Mouse (Mus musculus) MEL (cell line): Measurements from ENCODE around the gene Cyth2. TPM values are rescaled to one million over a fixed set of nuclear protein-coding genes. Genes with fewer than 3 reads are reported as not detected.

ENCODE experiments used
- DNase-seq: peaks from one replicate; pipeline ENCODE4 v3.0.0; 2011; ENCODE audit warnings: low read depth, low spot score
- H3K27ac ChIP-seq: 2 replicates; pipeline ENCODE4 v1.5.1; 2012; ENCODE audit warnings: low read depth, mild to moderate bottlenecking, control low read depth, low read length, moderate library complexity; ENCODE audit not compliant: control insufficient read depth
- H3K27me3 ChIP-seq, 2 experiments: fragments of 150-350 bp in 1 of 2; sonication (generic) in 1 of 2; 2 replicates each; pipeline ENCODE4 v1.6.1; 2012; ENCODE audit warnings: low read length in 2 of 2, mild to moderate bottlenecking in 2 of 2, improper control_type of control experiment in 1 of 2, moderate library complexity in 1 of 2; ENCODE audit not compliant: insufficient read depth in 2 of 2, control insufficient read depth in 1 of 2
- H3K36me3 ChIP-seq, 2 experiments: 2 replicates each; pipeline ENCODE4 v1.6.1; 2012 to 2014; ENCODE audit warnings: low read length in 2 of 2, improper control_type of control experiment in 1 of 2, inconsistent platforms in 1 of 2, mild to moderate bottlenecking in 1 of 2; ENCODE audit not compliant: insufficient read depth in 2 of 2, control insufficient read depth in 1 of 2
- H3K4me1 ChIP-seq, 2 experiments: fragments of 150-350 bp in 1 of 2; sonication (generic) in 1 of 2; 2 replicates each; pipeline ENCODE4 v1.6.1; 2012; ENCODE audit warnings: low read length in 2 of 2, improper control_type of control experiment in 1 of 2, mild to moderate bottlenecking in 1 of 2; ENCODE audit not compliant: insufficient read depth in 2 of 2, control insufficient read depth in 1 of 2
- H3K4me3 ChIP-seq, 2 experiments: fragments of 150-350 bp in 1 of 2; sonication (generic) in 1 of 2; 2 replicates each; pipeline ENCODE4 v1.5.1; 2012; ENCODE audit warnings: low read depth in 2 of 2, low read length in 2 of 2, mild to moderate bottlenecking in 2 of 2, moderate library complexity in 2 of 2, control low read depth in 1 of 2, improper control_type of control experiment in 1 of 2; ENCODE audit not compliant: control insufficient read depth in 1 of 2, insufficient read depth in 1 of 2
- H3K79me2 ChIP-seq: 2 replicates; pipeline ENCODE4 v1.6.1; 2012; ENCODE audit warnings: mild to moderate bottlenecking, low read length, moderate library complexity; ENCODE audit not compliant: control insufficient read depth, poor library complexity, insufficient read depth
- H3K9ac ChIP-seq: 2 replicates; pipeline ENCODE4 v1.6.1; 2012; ENCODE audit warnings: low read depth, mild to moderate bottlenecking, control low read depth, low read length, moderate library complexity; ENCODE audit not compliant: control insufficient read depth, poor library complexity, severe bottlenecking
- H3K9me3 ChIP-seq: fragments of 150-350 bp; sonication (generic); replicated peaks from 2 replicates; pipeline ENCODE4 v1.6.1; 2012; ENCODE audit warnings: mild to moderate bottlenecking, low read length, improper control_type of control experiment, moderate library complexity; ENCODE audit not compliant: insufficient read depth
- BHLHE40 ChIP-seq: IDR thresholded peaks from 2 replicates; pipeline ENCODE4 v1.6.1; 2012; ENCODE audit warnings: low read depth, mild to moderate bottlenecking, inconsistent platforms, low read length, improper control_type of control experiment, borderline replicate concordance
- CHD1 ChIP-seq: IDR thresholded peaks from 2 replicates; pipeline ENCODE4 v1.6.1; 2012; ENCODE audit warnings: low read depth, mild to moderate bottlenecking, inconsistent platforms, low read length, improper control_type of control experiment
- CTCF ChIP-seq, 3 experiments: IDR thresholded peaks in 2 of 3; conservative IDR thresholded peaks in 1 of 3; 2 replicates each; pipeline ENCODE4 v1.5.1; 2011 to 2012; ENCODE audit warnings: low read length in 3 of 3, low read depth in 2 of 3, mild to moderate bottlenecking in 2 of 3, improper control_type of control experiment in 1 of 3, inconsistent platforms in 1 of 3, mixed read lengths in 1 of 3, moderate library complexity in 1 of 3; ENCODE audit not compliant: control insufficient read depth in 1 of 3, insufficient read depth in 1 of 3, poor library complexity in 1 of 3, severe bottlenecking in 1 of 3
- EP300 ChIP-seq, 2 experiments: IDR thresholded peaks; 2 replicates each; pipeline ENCODE4 v1.6.1; 2011; ENCODE audit warnings: improper control_type of control experiment in 2 of 2, low read length in 2 of 2, low read depth in 1 of 2, mild to moderate bottlenecking in 1 of 2
- ETS1 ChIP-seq: IDR thresholded peaks from 2 replicates; pipeline ENCODE4 v1.6.1; 2012; ENCODE audit warnings: low read depth, mild to moderate bottlenecking, inconsistent platforms, low read length, improper control_type of control experiment, moderate library complexity
- HCFC1 ChIP-seq: IDR thresholded peaks from 2 replicates; pipeline ENCODE4 v1.6.1; 2012; ENCODE audit warnings: low read depth, mild to moderate bottlenecking, inconsistent platforms, low read length, improper control_type of control experiment, moderate library complexity
- JUND ChIP-seq: IDR thresholded peaks from 2 replicates; pipeline ENCODE4 v1.6.1; 2011; ENCODE audit warnings: low read depth, mild to moderate bottlenecking, improper control_type of control experiment, low read length
- KAT2A ChIP-seq: conservative IDR thresholded peaks from 2 replicates; pipeline ENCODE4 v1.6.1; 2012; ENCODE audit warnings: low read depth, low read length, improper control_type of control experiment, inconsistent platforms
- MAFK ChIP-seq: IDR thresholded peaks from 2 replicates; pipeline ENCODE4 v1.6.1; 2011; ENCODE audit warnings: low read depth, mild to moderate bottlenecking, low read length, improper control_type of control experiment, borderline replicate concordance
- MAZ ChIP-seq: IDR thresholded peaks from 2 replicates; pipeline ENCODE4 v1.6.1; 2012; ENCODE audit warnings: low read depth, mild to moderate bottlenecking, inconsistent platforms, low read length, improper control_type of control experiment
- MXI1 ChIP-seq: IDR thresholded peaks from 2 replicates; pipeline ENCODE4 v1.6.1; 2011; ENCODE audit warnings: mild to moderate bottlenecking, low read depth, low read length, improper control_type of control experiment
- NELFE ChIP-seq: IDR thresholded peaks from 2 replicates; pipeline ENCODE4 v1.6.1; 2011; ENCODE audit warnings: low read depth, low read length, improper control_type of control experiment
- NRF1 ChIP-seq: IDR thresholded peaks from 2 replicates; pipeline ENCODE4 v1.6.1; 2014; ENCODE audit warnings: low read depth, mild to moderate bottlenecking, inconsistent platforms, low read length, improper control_type of control experiment, moderate library complexity; ENCODE audit not compliant: poor library complexity, insufficient read depth, severe bottlenecking
- POLR2A ChIP-seq, 2 experiments: IDR thresholded peaks; 2 replicates each; pipeline ENCODE4 v1.6.1; 2011 to 2012; ENCODE audit warnings: low read length in 2 of 2, mild to moderate bottlenecking in 2 of 2, control low read depth in 1 of 2, improper control_type of control experiment in 1 of 2, low read depth in 1 of 2, moderate library complexity in 1 of 2; ENCODE audit not compliant: control insufficient read depth in 1 of 2, insufficient read depth in 1 of 2, poor library complexity in 1 of 2
- POLR2AphosphoS2 ChIP-seq: IDR thresholded peaks from 2 replicates; pipeline ENCODE4 v1.6.1; 2011; ENCODE audit warnings: low read length, improper control_type of control experiment
- RCOR1 ChIP-seq: IDR thresholded peaks from 2 replicates; pipeline ENCODE4 v1.6.1; 2012; ENCODE audit warnings: low read depth, mild to moderate bottlenecking, inconsistent platforms, low read length, improper control_type of control experiment
- SMC3 ChIP-seq: IDR thresholded peaks from 2 replicates; pipeline ENCODE4 v1.6.1; 2011; ENCODE audit warnings: low read depth, low read length, improper control_type of control experiment
- TCF12 ChIP-seq: IDR thresholded peaks from 2 replicates; pipeline ENCODE4 v1.6.1; 2014; ENCODE audit warnings: low read depth, mild to moderate bottlenecking, inconsistent platforms, low read length, improper control_type of control experiment, moderate library complexity
- UBTF ChIP-seq: IDR thresholded peaks from 2 replicates; pipeline ENCODE4 v1.6.1; 2012; ENCODE audit warnings: low read depth, mild to moderate bottlenecking, inconsistent platforms, low read length, improper control_type of control experiment, moderate library complexity, borderline replicate concordance; ENCODE audit not compliant: insufficient read depth
- USF2 ChIP-seq, 2 experiments: IDR thresholded peaks; 2 replicates each; pipeline ENCODE4 v1.6.1; 2011 to 2012; ENCODE audit warnings: improper control_type of control experiment in 2 of 2, low read length in 2 of 2, borderline replicate concordance in 1 of 2, inconsistent platforms in 1 of 2, low read depth in 1 of 2, mild to moderate bottlenecking in 1 of 2; ENCODE audit not compliant: insufficient read depth in 1 of 2
- ZC3H11A ChIP-seq: IDR thresholded peaks from 2 replicates; pipeline ENCODE4 v1.6.1; 2012; ENCODE audit warnings: low read depth, mild to moderate bottlenecking, inconsistent platforms, low read length, improper control_type of control experiment
- ZMIZ1 ChIP-seq: IDR thresholded peaks from 2 replicates; pipeline ENCODE4 v1.6.1; 2012; ENCODE audit warnings: low read depth, mild to moderate bottlenecking, inconsistent platforms, low read length, improper control_type of control experiment, moderate library complexity
- ZNF384 ChIP-seq: IDR thresholded peaks from 2 replicates; pipeline ENCODE4 v1.6.1; 2012; ENCODE audit warnings: low read depth, mild to moderate bottlenecking, inconsistent platforms, low read length, improper control_type of control experiment
- polyA plus RNA-seq, 2 experiments: library from polyadenylated mRNA; stranded (reverse) in 1 of 2; unstranded in 1 of 2; fragments of >175 nt in 1 of 2; fragments of >200 nt in 1 of 2; gene quantifications; 2 replicates each; pipeline versions ENCODE4 v1.2.1 to v1.2.4; 2012; ENCODE audit warnings: low replicate concordance in 2 of 2, low read depth in 1 of 2; ENCODE audit not compliant: insufficient read length in 2 of 2, insufficient read depth in 1 of 2, missing spikeins in 1 of 2
- total RNA-seq: library from RNA; depleted of rRNA; stranded (reverse); fragments of 300-350 nt; gene quantifications from 2 replicates; pipeline ENCODE4 v1.2.3, GENCODE M21; 2012

Gene Cyth2
- total and polyA plus RNA-seq, 3 experiments, result 52.9 to 92.2 TPM; not detected in 1

- TF ChIP-seq BHLHE40, result peak; percentile 37; the same call in 1 of the 2 replicates
- no peak for TF ChIP-seq ZMIZ1
- no peak for TF ChIP-seq CHD1
- no peak for TF ChIP-seq ZNF384
- TF ChIP-seq ETS1, result no peak
- TF ChIP-seq KAT2A, result no peak
- no peak for TF ChIP-seq POLR2AphosphoS2
- TF ChIP-seq ZC3H11A, result no peak
- TF ChIP-seq RCOR1, result no peak
- TF ChIP-seq MAFK, result no peak
- no peak for TF ChIP-seq JUND
- no peak for TF ChIP-seq UBTF
- TF ChIP-seq USF2 (IDR thresholded peaks at IDR 0.05; ENCODE audit: borderline replicate concordance in 1 of 2, insufficient read depth in 1 of 2, low read depth in 1 of 2, low read length in 2 of 2), result peak; percentile 48 to 73; a peak in 3 of 4 replicates
- TF ChIP-seq CTCF (IDR thresholded peaks at IDR 0.05 in 2 of 3, conservative IDR thresholded peaks at IDR 0.05 in 1 of 3; ENCODE audit: control insufficient read depth in 1 of 3, insufficient read depth in 1 of 3, low read depth in 2 of 3, low read length in 3 of 3, poor library complexity in 1 of 3, severe bottlenecking in 1 of 3), result no peak
- no peak for TF ChIP-seq POLR2A (IDR thresholded peaks at IDR 0.05; ENCODE audit: control insufficient read depth in 1 of 2, insufficient read depth in 1 of 2, low read depth in 1 of 2, low read length in 2 of 2, poor library complexity in 1 of 2)
- no peak for TF ChIP-seq NRF1
- TF ChIP-seq MAZ, result no peak
- TF ChIP-seq TCF12, result peak; percentile 74
- TF ChIP-seq, all 39 proteins: peak for 7
Measured at GRCm38 (mm10) chr7:45796950-45797349, 17.4 kb downstream of the Cyth2 start (continued).

- H3K9me3 ChIP-seq, result no peaks in the 10 kb centered on the region
- H3K27ac ChIP-seq, result no peak overlapping the region
- H3K36me3 ChIP-seq, result peaks cover 0 to 4% of the 10 kb centered on the region in 2 experiments; a peak in 1 of 4 replicates
- no peak overlapping the region for H3K4me3 ChIP-seq
- no peak overlapping the region for H3K9ac ChIP-seq
- H3K79me2 ChIP-seq, result no peaks in the 10 kb centered on the region
- peaks cover 7 to 13% of the 10 kb centered on the region in 2 experiments; a peak in 3 of 4 replicates for H3K4me1 ChIP-seq
- no peak for TF ChIP-seq NELFE
- TF ChIP-seq MXI1, result no peak
- no peak for TF ChIP-seq CTCF (IDR thresholded peaks at IDR 0.05 in 2 of 3, conservative IDR thresholded peaks at IDR 0.05 in 1 of 3; ENCODE audit: control insufficient read depth in 1 of 3, insufficient read depth in 1 of 3, low read depth in 2 of 3, low read length in 3 of 3, poor library complexity in 1 of 3, severe bottlenecking in 1 of 3)
- no peak for TF ChIP-seq HCFC1
- TF ChIP-seq TCF12, result no peak
- no peak for TF ChIP-seq ZNF384
- TF ChIP-seq EP300 (IDR thresholded peaks at IDR 0.05; ENCODE audit: low read depth in 1 of 2, low read length in 2 of 2), result no peak
- no peak for TF ChIP-seq CHD1
- no peak for TF ChIP-seq SMC3
- no peak for DNase-seq
- H3K27me3 ChIP-seq, result peaks cover 0 to 1% of the 10 kb centered on the region in 2 experiments; a peak in 1 of 4 replicates
Measured at GRCm38 (mm10) chr7:45794971-45795370, 19.4 kb downstream of the Cyth2 start.
